Mouse (Mus musculus): ENCODE measurements around the gene Pom121l2. TPM values are rescaled to one million over a fixed set of nuclear protein-coding genes. Genes with fewer than 3 reads are reported as not detected.

The Pom121l2 gene
- polyA plus RNA-seq, 1 experiment from 2014 or later, result not detected

- no peak overlapping the region for H3K9ac ChIP-seq (ENCODE audit: low read length)
- H3K27me3 ChIP-seq (ENCODE audit: control insufficient read depth, insufficient read depth, low read length), result no peaks in the 10 kb centered on the region
- no peaks in the 10 kb centered on the region for H3K9me3 ChIP-seq (replicated peaks; ENCODE audit: control insufficient read depth, low read length)
- H3K4me2 ChIP-seq (ENCODE audit: low read depth, low read length), result no peak overlapping the region
- no peaks in the 10 kb centered on the region for H3K36me3 ChIP-seq (ENCODE audit: control insufficient read depth, insufficient read depth)
- 81% methylated on average over 1 of the region's 1 CpGs for WGBS
- H3K27ac ChIP-seq (ENCODE audit: low read length), result no peak overlapping the region
- H3K4me1 ChIP-seq (ENCODE audit: control insufficient read depth, insufficient read depth, low read length), result 0 out of 2 replicates have a peak, but pooled peaks cover 5% of the 10 kb centered on the region
- no peak for ATAC-seq (replicated peaks; ENCODE audit: extremely low read depth, insufficient read depth, low FRiP score)
- H3K4me3 ChIP-seq (ENCODE audit: low read length), result no peak overlapping the region
These were observed 37.4 kb upstream of the Pom121l2 start for GRCm38 (mm10) chr13:21943644-21944043.

GRCm38 (mm10) chr13:21944592-21944925, 36.4 kb upstream of the Pom121l2 start:
- Histone ChIP-seq H3K36me3 (ENCODE audit: control insufficient read depth, insufficient read depth) (0 out of 2 replicates have a peak, but pooled peaks cover 1% of the 10 kb centered on the region), H3K27ac (ENCODE audit: low read length) (no peak overlapping the region), H3K4me3 (ENCODE audit: low read length) (peak overlapping the region; percentile 81), H3K9me3 (replicated peaks; ENCODE audit: control insufficient read depth, low read length) (no peaks in the 10 kb centered on the region), H3K27me3 (ENCODE audit: control insufficient read depth, insufficient read depth, low read length) (no peaks in the 10 kb centered on the region), H3K4me2 (ENCODE audit: low read depth, low read length) (peak overlapping the region; percentile 91), H3K4me1 (ENCODE audit: control insufficient read depth, insufficient read depth, low read length) (0 out of 2 replicates have a peak, but pooled peaks cover 5% of the 10 kb centered on the region), H3K9ac (ENCODE audit: low read length) (peak overlapping the region; percentile 87)
- peak; percentile 21; the same call in 1 of the 2 replicates for ATAC-seq (replicated peaks; ENCODE audit: extremely low read depth, insufficient read depth, low FRiP score)
- 3% methylated on average over 7 of the region's 7 CpGs for WGBS

- WGBS, result under 1% methylated on average over 50 of the region's 50 CpGs
- 0 out of 2 replicates have a peak, but pooled peaks cover 5% of the 10 kb centered on the region for H3K4me1 ChIP-seq (ENCODE audit: control insufficient read depth, insufficient read depth, low read length)
These were observed 35.9 kb upstream of the Pom121l2 start, which contains the start of gene Zfp184 for GRCm38 (mm10) chr13:21944926-21945740. Gene Zfp184, plus strand, starts transcription at chr13:21945094.

GRCm38 (mm10) chr13:21969269-21969668, 11.7 kb upstream of the Pom121l2 start:
- Histone ChIP-seq H3K36me3 (ENCODE audit: control insufficient read depth, insufficient read depth) (no peaks in the 10 kb centered on the region), H3K4me2 (ENCODE audit: low read depth, low read length) (no peak overlapping the region), H3K4me3 (ENCODE audit: low read length) (no peak overlapping the region), H3K27me3 (ENCODE audit: control insufficient read depth, insufficient read depth, low read length) (no peaks in the 10 kb centered on the region), H3K4me1 (ENCODE audit: control insufficient read depth, insufficient read depth, low read length) (no peaks in the 10 kb centered on the region), H3K27ac (ENCODE audit: low read length) (no peak overlapping the region), H3K9ac (ENCODE audit: low read length) (no peak overlapping the region), H3K9me3 (replicated peaks; ENCODE audit: control insufficient read depth, low read length) (0 out of 2 replicates have a peak, but pooled peaks cover 2% of the 10 kb centered on the region)
- 38% methylated on average over 1 of the region's 1 CpGs for WGBS
- ATAC-seq (replicated peaks; ENCODE audit: extremely low read depth, insufficient read depth, low FRiP score), result no peak

More at GRCm38 (mm10) chr13:21944926-21945740, 35.9 kb upstream of the Pom121l2 start, which contains the start of gene Zfp184:
- H3K27me3 ChIP-seq (ENCODE audit: control insufficient read depth, insufficient read depth, low read length), result no peaks in the 10 kb centered on the region
- peak within 1 kb of the TSS; percentile 87 for H3K9ac ChIP-seq (ENCODE audit: low read length)
- peak within 1 kb of the TSS; percentile 81 for H3K4me3 ChIP-seq (ENCODE audit: low read length)
- H3K9me3 ChIP-seq (replicated peaks; ENCODE audit: control insufficient read depth, low read length), result no peaks in the 10 kb centered on the region
- ATAC-seq (replicated peaks; ENCODE audit: extremely low read depth, insufficient read depth, low FRiP score), result peak; percentile 91
- peak within 1 kb of the TSS; percentile 69 for H3K27ac ChIP-seq (ENCODE audit: low read length)
- H3K36me3 ChIP-seq (ENCODE audit: control insufficient read depth, insufficient read depth), result peaks cover 6% of the 10 kb centered on the region; the same call in 1 of the 2 replicates
- peak within 1 kb of the TSS; percentile 91 for H3K4me2 ChIP-seq (ENCODE audit: low read depth, low read length)

GRCm38 (mm10) chr13:21969816-21970215, 11.2 kb upstream of the Pom121l2 start:
- Histone ChIP-seq H3K4me1 (ENCODE audit: control insufficient read depth, insufficient read depth, low read length) (no peaks in the 10 kb centered on the region), H3K4me2 (ENCODE audit: low read depth, low read length) (no peak overlapping the region), H3K4me3 (ENCODE audit: low read length) (no peak overlapping the region), H3K9ac (ENCODE audit: low read length) (no peak overlapping the region), H3K27ac (ENCODE audit: low read length) (no peak overlapping the region), H3K9me3 (replicated peaks; ENCODE audit: control insufficient read depth, low read length) (0 out of 2 replicates have a peak, but pooled peaks cover 2% of the 10 kb centered on the region), H3K36me3 (ENCODE audit: control insufficient read depth, insufficient read depth) (no peaks in the 10 kb centered on the region), H3K27me3 (ENCODE audit: control insufficient read depth, insufficient read depth, low read length) (no peaks in the 10 kb centered on the region)
- ATAC-seq (replicated peaks; ENCODE audit: extremely low read depth, insufficient read depth, low FRiP score), result no peak
- WGBS, result 11% methylated on average over 2 of the region's 2 CpGs

- Histone ChIP-seq H3K4me3 (ENCODE audit: low read length) (no peak overlapping the region), H3K27me3 (ENCODE audit: control insufficient read depth, insufficient read depth, low read length) (no peaks in the 10 kb centered on the region), H3K4me1 (ENCODE audit: control insufficient read depth, insufficient read depth, low read length) (no peaks in the 10 kb centered on the region), H3K9ac (ENCODE audit: low read length) (no peak overlapping the region), H3K36me3 (ENCODE audit: control insufficient read depth, insufficient read depth) (no peaks in the 10 kb centered on the region), H3K27ac (ENCODE audit: low read length) (no peak overlapping the region), H3K4me2 (ENCODE audit: low read depth, low read length) (no peak overlapping the region), H3K9me3 (replicated peaks; ENCODE audit: control insufficient read depth, low read length) (0 out of 2 replicates have a peak, but pooled peaks cover 2% of the 10 kb centered on the region)
- no peak for ATAC-seq (replicated peaks; ENCODE audit: extremely low read depth, insufficient read depth, low FRiP score)
- WGBS, result 32% methylated on average over 3 of the region's 3 CpGs
These were observed 9.4 kb upstream of the Pom121l2 start for GRCm38 (mm10) chr13:21971641-21972040.

GRCm38 (mm10) chr13:21974221-21974725, 6.7 kb upstream of the Pom121l2 start:
- Histone ChIP-seq H3K36me3 (ENCODE audit: control insufficient read depth, insufficient read depth) (no peaks in the 10 kb centered on the region), H3K4me3 (ENCODE audit: low read length) (peak overlapping the region; percentile 79), H3K27me3 (ENCODE audit: control insufficient read depth, insufficient read depth, low read length) (peaks cover 1% of the 10 kb centered on the region; the same call in 1 of the 2 replicates), H3K27ac (ENCODE audit: low read length) (peak overlapping the region; percentile 94), H3K9me3 (replicated peaks; ENCODE audit: control insufficient read depth, low read length) (no peaks in the 10 kb centered on the region), H3K4me2 (ENCODE audit: low read depth, low read length) (peak overlapping the region; percentile 48), H3K4me1 (ENCODE audit: control insufficient read depth, insufficient read depth, low read length) (no peaks in the 10 kb centered on the region), H3K9ac (ENCODE audit: low read length) (peak overlapping the region; percentile 85)
- WGBS, result under 1% methylated on average over 23 of the region's 23 CpGs
- peak; percentile 87 for ATAC-seq (replicated peaks; ENCODE audit: extremely low read depth, insufficient read depth, low FRiP score)

- peak; percentile 97 for ATAC-seq (replicated peaks; ENCODE audit: extremely low read depth, insufficient read depth, low FRiP score)
- Histone ChIP-seq H3K9me3 (replicated peaks; ENCODE audit: control insufficient read depth, low read length) (no peaks in the 10 kb centered on the region), H3K4me2 (ENCODE audit: low read depth, low read length) (peak overlapping the region; percentile 40), H3K27ac (ENCODE audit: low read length) (peak overlapping the region; percentile 94), H3K9ac (ENCODE audit: low read length) (peak overlapping the region; percentile 85), H3K27me3 (ENCODE audit: control insufficient read depth, insufficient read depth, low read length) (peaks cover 6% of the 10 kb centered on the region; the same call in 1 of the 2 replicates), H3K4me3 (ENCODE audit: low read length) (peak overlapping the region; percentile 79), H3K36me3 (ENCODE audit: control insufficient read depth, insufficient read depth) (no peaks in the 10 kb centered on the region), H3K4me1 (ENCODE audit: control insufficient read depth, insufficient read depth, low read length) (no peaks in the 10 kb centered on the region)
- WGBS, result 4% methylated on average over 20 of the region's 20 CpGs
These were observed 6.1 kb upstream of the Pom121l2 start for GRCm38 (mm10) chr13:21974726-21975473.
